Mouse (Mus musculus) stomach, postnatal 0 days (tissue): ENCODE measurements around the gene Tm2d3.

Experiments
- CTCF ChIP-seq: IDR thresholded peaks from 2 replicates; pipeline ENCODE4 v1.5.1; 2016; ENCODE audit warnings: antibody characterized with exemption, low read depth, mild to moderate bottlenecking, moderate library complexity
- EP300 ChIP-seq: optimal IDR thresholded peaks from 2 replicates; pipeline ENCODE3; 2016; ENCODE audit warnings: antibody characterized with exemption

DNA sequence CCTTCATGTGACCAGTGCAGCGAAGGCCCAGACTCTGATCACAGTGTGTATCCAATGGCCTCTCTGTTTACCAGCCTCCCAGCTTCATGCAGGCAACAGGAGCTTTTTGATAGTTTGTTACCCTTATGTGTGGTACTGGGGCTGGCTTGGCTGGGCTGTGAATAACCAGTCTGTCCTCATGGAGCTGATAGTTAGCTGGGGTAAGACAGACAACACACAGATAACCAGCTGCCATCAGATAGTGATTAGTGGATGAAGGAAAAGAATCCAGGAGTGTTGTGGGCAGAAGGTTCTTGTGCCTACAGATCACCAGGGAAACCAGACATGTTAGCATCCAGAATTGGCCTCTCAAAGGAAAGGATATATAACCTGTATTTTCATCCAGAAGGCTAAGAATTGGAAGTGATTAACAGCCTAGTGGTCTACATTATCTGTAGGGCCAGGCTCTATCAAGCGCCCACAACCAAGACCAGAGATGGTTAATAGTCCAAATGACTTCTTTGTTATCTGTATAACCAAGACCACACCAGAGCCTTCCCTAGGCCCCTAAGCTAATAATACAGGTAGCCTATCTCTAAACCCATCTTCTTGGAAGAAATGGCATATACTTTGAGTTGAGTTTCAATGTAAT, 33.4 kb upstream of the Tm2d3 start:
- TF ChIP-seq CTCF (no peak), EP300 (no peak)
